Mouse (Mus musculus) cerebellum, adult 11-12 months (tissue): ENCODE results near the gene Cryge.

Source experiments
- DNase-seq: peaks from one replicate; pipeline ENCODE4 v3.0.0; 2022

Cryge gene

GRCm38 (mm10) chr1:65010153-65010552 is 40.8 kb downstream of the Cryge start:
- DNase-seq, result peak; percentile 41

GRCm38 (mm10) chr1:65005575-65005974 is 45.4 kb downstream of the Cryge start:
- DNase-seq, result no peak

GRCm38 (mm10) chr1:65004526-65004925 is 46.4 kb downstream of the Cryge start:
- no peak for DNase-seq
